Comparison of ENCODE assay signal across 24 mouse cellular contexts in genomic region chr3:93378146-93378545, GRCm38 (mm10). TPM values are rescaled to one million over a fixed set of nuclear protein-coding genes. Genes with fewer than 3 reads are reported as not detected.
"Had no signal": no experiment of that assay in that cellular context is flagged by ENCODE, and none has a peak within 500 bp of the region (broad histone marks: within the 10 kb centered on the region; RNA-seq: fewer than 3 reads in every experiment).

No protein-coding gene starts in this region.

- H3K36me3 ChIP-seq: liver, embryonic 13.5 days; midbrain, embryonic 10.5 days; midbrain, embryonic 13.5 days; neural tube, embryonic 13.5 days had no signal

- H3K27ac ChIP-seq: layer of hippocampus, adult 2 months; liver, embryonic 13.5 days; midbrain, embryonic 10.5 days; midbrain, embryonic 13.5 days; neural tube, embryonic 13.5 days; stomach, postnatal 0 days had no signal

- H3K4me1 ChIP-seq: liver, embryonic 13.5 days; megakaryocyte, embryonic 14.5 days; midbrain, embryonic 10.5 days; midbrain, embryonic 13.5 days; neural tube, embryonic 13.5 days had no signal

- H3K4me3 ChIP-seq: layer of hippocampus, adult 2 months; liver, embryonic 13.5 days; megakaryocyte, embryonic 14.5 days; midbrain, embryonic 10.5 days; midbrain, embryonic 13.5 days; myocyte; neural tube, embryonic 13.5 days had no signal

- H3K9me3 ChIP-seq: liver, embryonic 13.5 days; megakaryocyte, embryonic 14.5 days; midbrain, embryonic 10.5 days; midbrain, embryonic 13.5 days; neural tube, embryonic 13.5 days had no signal

- DNase-seq: kidney, adult 18-20 months; kidney, adult 9 months; kidney, postnatal 25 days; layer of hippocampus, adult 9-11 months; liver, embryonic 13.5 days; lung, adult 2 months; right cerebral cortex, postnatal 4 days; thymus, adult 2 months; thymus, postnatal 14 days; thymus, postnatal 4 days had no signal

- H3K27me3 ChIP-seq: liver, embryonic 13.5 days; megakaryocyte, embryonic 14.5 days; midbrain, embryonic 13.5 days; neural tube, embryonic 13.5 days had no signal

- H3K9ac ChIP-seq: liver, embryonic 13.5 days; midbrain, embryonic 13.5 days; neural tube, embryonic 13.5 days had no signal

RNA-seq across cellular contexts. Expression of gene Rptn, which starts 15.4 kb away (rescaled TPM):
- polyA plus RNA-seq: limb, embryonic 11.5 days; limb, embryonic 14.5 days; liver, adult 2 months; liver, embryonic 13.5 days; liver, embryonic 16.5 days; midbrain, embryonic 10.5 days; midbrain, embryonic 13.5 days; midbrain, embryonic 16.5 days; myocyte; neural tube, embryonic 13.5 days; stomach, embryonic 14.5 days had no signal

RNA-seq across cellular contexts. Expression of gene Hrnr, which starts 58.6 kb away (rescaled TPM):
- polyA plus RNA-seq: large intestine, adult 2 months; limb, embryonic 11.5 days; liver, adult 2 months; liver, embryonic 13.5 days; liver, embryonic 16.5 days; midbrain, embryonic 10.5 days; midbrain, embryonic 13.5 days; midbrain, embryonic 16.5 days; myocyte; neural tube, embryonic 13.5 days; stomach, embryonic 14.5 days had no signal
